Mouse (Mus musculus) thymus, postnatal 4 days (tissue): ENCODE results near the gene Pygo2.
A peak's percentile ranks its signal among the peaks of the same experiment; 100 is the strongest.

Experiments used
- DNase-seq: peaks from one replicate; pipeline ENCODE4 v3.0.0; 2021

Pygo2 gene

DNA sequence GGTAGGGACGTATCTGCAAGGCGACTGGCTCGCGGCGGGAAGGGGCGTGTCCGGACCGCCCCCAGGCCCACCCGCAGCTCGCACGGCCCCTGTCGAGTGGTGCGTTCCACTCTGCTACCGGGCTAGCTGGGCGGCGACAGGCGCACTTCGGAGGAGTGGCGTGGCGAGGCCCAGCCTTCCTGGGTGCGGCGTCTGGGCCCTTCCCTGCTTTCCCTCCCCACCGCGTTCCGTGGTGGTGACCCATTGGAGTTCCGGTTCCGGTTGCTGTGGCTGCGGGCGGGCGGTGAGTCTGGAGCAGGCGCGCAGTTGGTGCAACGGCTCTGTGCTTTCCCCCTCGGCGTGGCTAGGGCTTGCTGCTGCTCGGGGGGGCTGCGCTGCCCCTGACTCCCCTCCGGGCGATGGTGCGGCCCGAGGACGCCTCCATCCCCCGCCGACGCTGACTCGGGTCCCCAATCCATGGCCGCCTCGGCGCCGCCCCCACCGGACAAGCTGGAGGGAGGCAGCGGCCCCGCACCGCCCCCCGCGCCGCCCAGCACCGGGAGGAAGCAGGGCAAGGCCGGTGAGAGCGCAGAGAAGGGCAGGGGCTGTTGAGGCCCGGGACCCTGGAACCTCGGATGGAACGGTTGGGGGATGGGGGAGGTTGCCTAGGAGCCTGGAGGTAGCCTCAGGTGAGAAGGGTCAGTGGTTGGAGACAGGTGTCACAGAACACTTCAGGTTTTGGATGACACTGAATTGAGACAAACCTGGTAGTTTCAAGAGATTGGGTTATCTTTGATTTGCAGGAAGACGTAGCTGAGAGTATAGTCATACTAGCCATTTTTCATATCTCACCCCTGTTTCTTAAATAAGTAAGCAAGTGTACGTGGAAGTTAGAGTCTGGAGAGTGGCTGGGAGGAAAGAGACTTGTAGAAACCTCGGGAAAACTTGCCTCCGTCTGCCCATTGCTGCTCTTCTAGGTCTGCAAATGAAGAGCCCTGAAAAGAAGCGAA lies at the start of gene Pygo2:
TSS of gene Pygo2 (plus strand) at position 44 of the 989 bp plus-strand sequence.
- peak; percentile 90 for DNase-seq

DNA sequence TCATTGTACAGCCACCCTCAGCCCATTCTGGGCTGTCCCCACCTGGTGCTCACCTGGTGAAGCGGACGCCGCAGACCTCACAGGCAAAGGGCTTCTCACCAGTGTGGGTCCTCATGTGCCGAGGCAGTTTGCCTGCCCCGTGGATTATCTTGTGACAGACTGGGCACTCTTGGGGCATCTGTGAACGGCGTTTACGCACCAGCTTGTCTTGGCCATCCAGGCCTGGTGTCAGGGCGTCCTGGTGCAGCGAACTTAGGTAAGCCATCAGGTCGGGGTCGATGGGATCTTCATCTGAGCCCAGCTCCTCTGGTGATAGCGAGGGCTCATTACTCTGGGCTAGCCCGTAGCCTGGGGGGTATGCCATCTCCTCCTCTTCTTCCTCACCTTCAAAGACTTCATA lies 49.7 kb upstream of the Pygo2 start:
- peak; percentile 13 for DNase-seq

DNA sequence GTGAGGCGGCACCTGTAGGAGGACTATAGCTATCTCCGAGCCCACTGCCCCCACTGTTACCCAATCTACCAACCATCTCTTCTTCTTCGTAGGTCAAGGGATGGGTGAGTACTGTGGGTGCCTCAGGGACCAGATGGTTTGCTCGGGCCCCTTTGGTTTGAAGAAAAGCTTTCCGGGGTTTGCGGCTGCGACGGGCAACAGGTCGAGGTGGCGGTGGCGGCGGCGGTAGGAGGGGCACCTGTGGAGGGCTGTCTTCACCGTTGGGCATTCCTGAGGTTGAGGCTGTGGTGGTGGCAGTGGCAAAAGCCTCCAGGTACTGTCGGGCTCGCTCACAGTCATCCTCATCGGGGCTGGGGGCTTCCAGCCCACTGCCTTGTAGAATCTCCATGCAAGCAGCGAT lies 49.3 kb upstream of the Pygo2 start:
- DNase-seq, result peak; percentile 28

DNA sequence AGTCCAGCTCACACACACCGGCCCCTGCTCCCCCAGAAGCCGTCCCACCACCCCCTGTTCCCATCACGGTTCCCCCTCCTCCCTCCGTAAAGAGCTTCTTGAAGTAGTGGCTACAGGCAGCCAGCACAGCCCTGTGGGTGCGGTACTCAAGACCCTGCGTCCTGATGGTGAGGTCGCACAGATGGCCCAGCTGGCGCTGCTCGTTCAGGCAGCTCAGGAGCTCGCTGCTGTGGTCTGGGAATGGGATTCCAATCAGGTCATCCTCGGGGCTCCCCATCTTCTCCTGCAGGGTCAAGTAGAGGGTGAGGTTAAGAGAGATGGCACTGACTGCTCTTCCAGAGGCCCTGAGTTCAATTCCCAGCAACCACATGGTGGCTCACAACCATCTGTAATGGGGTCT lies 48.8 kb upstream of the Pygo2 start:
- peak; percentile 13 for DNase-seq

DNA sequence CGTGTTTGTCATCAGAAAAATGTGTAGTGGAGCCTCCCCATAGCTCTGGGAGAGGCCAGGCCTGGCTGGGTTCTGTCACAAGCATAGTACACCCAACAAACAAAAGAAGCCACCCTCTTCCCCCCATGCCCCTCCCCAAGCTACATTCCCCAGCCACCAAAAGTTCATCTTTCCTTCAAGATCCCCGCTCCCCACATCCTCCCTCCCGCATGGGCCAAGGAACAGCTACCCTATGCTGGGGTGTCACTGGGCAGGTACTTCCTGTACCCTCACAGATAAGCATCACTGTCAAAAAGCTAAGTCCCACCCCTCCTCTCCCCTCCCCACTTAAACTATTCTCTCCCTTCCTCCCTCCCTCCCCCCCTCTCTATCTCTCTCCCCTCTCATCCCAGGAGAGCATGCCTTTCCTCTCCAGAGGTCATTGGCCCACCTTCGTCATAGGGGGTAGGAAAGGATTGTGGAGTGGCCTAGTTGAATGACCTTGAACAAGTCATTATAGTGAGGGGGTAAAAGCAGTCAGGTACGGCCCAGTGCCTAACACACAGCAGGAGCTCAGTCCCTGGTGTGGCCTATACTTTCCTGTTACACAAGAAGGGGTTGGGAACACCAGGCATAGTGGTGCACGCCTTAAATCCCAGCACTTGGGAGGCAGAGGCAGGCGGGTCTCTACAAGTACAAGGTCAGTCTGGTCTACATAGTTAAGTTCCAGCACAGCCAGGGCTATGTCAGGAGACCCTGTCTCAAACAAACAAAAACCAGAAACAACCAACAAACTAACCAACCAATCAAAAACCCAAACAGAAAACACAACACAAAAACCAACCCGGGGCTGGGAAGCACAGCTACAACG lies 47.8 kb upstream of the Pygo2 start:
- DNase-seq, result peak; percentile 28

DNA sequence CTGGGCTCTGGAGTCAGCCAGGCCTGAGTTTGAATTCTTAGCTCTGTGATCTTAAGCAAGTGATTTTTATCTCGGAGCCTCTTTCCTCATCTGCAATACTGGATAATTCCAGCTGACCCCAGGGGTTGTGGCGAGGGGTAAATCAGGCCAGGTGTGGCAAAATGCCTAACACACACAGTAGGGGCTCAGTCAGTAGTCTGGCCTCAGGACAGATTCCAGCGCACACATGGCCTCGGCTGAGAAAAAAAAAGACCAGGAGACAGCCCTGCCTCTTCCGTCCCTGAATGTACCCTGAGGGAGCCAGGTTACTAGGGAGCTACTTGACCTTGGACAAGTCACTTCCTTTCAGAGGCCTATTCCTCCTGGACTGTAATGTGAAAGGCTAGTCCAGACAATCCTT lies 47.1 kb upstream of the Pygo2 start:
- no peak for DNase-seq

DNA sequence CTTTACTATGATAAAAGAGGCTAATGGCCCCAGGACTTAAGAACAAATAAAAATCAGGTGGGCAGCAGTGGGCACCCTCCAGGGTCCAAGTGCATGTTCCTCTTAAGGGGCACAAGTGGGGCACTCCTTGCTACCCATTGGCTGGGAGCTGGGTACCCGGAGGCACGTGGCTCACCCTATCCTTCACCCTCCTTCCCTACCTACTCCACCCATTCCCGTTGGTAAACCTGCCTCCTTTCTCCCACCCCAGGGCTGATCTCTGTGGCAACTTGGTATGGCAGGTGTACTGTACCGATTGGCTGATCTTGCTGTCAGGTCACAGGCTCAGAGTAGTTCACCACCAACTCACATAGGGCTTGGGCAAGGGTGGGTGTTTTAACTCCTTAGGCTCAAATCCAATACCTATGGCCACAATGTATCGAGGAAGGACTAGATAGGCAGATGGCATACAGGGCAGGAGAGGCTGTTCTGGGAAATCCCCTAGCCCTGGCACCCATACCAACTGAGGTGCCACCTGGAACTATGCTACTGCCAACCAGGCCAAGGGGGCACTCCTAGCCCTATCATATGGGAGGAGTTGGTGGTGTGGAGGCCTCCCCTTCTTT lies 46.3 kb upstream of the Pygo2 start:
- DNase-seq, result peak; percentile 15

DNA sequence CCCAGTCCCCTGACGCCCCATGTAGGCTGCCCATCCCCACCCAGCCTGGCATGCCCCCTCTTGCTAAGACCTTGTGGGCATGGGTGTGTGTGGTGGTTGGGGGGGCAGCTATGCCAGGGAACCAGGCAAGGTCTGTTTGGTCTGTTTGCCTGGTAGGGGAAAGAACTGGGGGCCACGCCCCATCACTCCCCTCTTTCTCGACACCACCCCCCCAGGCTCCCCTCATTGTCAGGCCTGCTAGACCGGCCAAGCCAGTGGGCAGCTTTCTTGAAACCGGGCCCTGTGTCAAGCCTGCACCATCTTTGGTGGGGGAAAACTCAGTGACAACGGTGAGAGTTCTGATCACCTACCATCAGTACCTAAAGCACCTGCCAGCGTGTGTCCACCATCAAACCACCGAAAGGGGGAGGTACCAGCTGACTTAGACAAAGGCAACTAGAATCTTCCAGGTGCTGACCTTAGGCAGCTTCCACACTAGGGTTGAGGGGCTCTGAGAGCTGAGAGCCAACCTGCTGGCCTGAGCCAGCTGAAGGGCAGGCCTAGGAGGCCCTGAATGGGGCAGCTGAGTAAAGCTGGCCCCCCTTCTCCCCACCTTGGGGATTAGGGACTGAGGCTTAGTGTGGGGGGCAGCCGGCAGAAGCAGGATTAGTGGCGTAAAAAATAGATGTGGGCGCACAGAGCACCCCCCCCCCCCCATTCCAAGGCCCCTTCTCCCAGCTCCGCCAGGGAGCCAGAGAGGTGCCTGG lies 45.5 kb upstream of the Pygo2 start:
- peak; percentile 17 for DNase-seq

DNA sequence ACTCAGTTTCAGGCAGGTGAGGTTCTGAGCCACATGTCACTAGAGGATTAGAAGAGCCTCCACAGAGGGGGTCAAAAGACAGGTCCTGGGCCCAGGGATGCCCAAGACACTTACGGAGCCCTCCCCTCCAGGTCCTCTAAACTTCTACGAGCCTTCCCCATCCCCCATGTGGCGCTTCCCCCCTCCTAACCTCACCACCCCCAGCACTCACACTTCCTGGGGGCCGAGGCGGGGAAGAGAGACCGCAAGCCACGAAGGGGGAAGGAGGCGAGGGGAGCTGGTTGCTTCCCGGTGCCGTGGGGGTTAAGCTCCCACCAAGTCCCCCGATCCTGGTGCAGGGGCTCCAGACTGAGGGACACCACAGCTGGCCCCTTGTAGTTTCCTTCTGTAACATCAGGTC lies 44.6 kb upstream of the Pygo2 start:
- peak; percentile 71 for DNase-seq

DNA sequence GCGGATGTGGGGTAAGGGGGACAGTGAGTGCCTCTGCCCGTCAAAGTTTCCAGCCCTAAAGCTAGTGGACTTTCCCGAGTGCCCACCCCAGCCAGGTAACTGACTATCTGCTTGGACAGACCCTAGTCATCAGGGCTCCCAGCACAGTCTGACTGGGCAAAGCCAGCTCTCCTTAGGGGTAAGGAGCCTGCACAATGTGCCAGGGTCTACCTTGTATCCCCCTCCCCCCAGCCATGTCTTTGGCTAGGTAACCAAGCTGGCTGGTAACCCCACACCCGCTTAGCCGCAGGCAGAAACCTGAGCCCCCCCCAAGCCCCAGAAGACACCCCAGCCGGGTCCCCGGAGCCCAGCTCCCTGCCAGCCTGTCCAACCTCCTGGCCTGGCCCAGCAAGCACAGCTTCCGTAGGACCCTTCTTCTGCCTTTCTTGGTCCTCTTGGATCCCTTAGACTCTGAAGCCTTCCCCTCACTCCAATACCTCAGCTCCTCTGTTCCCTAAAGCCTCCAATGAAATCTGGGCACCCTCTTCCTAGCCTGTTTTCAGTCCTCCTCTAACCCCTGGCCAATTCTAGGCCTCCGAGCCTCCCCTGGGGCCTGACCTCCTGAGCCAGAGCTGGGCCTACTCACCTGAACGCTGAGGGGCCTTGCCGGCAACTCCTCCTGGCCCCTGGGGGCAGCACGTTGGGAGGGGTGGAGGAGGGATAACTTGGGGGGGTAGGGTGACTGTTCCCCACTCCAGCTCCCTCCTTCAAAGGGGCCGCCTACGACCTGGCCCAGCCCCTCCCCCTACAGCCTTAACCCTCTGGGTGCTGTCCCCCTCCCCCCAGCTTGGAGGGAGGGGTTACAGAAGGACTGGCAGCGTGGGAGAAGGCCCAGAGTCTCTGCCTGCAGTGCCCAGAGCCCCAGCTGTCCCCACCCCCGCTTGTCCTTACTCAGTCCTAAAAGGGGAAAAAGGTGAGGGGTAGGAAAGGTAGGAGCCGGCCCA lies 43.3 kb upstream of the Pygo2 start:
- DNase-seq, result peak; percentile 61

DNA sequence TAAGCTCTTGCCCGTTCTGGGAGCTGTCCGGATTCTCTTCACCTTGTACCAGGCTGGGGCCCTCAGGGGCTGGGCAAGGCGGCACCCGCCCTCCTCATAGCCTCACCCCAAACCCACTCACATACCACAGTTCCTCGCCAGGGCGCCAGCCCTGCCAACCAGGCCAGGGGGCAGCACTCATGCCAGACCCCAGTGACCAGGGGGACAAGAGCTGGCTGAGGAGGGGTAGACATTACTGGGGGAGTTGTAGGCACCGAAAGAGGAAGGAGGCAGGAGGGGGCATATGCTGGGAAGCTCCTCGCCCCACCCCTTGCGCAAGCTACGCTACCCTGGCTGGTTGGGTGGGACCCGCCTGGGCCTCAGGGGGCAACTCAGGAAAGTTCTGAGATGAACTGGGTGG lies 42.4 kb upstream of the Pygo2 start:
- peak; percentile 28 for DNase-seq

DNA sequence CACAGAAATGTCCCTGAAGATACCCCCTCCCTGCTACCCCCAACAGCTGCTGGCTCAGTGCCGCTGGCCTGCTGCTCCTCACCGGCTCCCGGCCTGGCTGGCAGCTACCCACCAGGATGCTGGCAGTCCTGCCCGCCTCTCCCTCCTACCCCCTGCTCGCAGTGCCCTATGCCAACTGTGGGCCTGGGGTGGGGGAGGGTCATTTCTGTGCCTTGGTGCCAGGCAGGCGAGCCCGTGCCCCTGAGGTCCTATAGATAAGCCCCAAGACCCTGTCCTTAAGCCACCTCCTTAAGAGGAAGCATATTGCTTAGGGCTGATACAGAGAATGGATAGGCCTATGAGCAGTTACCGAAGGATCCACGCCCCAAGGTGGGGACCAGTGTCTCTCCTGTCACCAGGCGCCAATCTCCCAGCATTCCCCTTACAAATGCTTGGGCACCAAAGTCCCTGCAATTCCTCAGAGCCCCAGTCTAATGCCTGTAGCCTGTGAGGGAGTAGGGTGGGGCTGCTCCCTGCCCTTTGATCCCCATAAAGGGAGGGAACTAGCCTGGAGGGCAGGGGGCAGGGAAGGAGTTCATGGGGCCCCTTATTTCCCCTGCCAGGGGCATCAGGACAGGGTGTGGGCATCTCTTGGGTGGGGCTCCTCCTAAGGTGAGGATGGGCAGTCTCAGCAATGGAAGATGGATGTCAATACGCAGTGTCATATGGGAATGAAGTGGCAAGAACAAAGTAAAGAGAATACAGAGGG lies 41.7 kb upstream of the Pygo2 start:
- DNase-seq, result peak; percentile 37

DNA sequence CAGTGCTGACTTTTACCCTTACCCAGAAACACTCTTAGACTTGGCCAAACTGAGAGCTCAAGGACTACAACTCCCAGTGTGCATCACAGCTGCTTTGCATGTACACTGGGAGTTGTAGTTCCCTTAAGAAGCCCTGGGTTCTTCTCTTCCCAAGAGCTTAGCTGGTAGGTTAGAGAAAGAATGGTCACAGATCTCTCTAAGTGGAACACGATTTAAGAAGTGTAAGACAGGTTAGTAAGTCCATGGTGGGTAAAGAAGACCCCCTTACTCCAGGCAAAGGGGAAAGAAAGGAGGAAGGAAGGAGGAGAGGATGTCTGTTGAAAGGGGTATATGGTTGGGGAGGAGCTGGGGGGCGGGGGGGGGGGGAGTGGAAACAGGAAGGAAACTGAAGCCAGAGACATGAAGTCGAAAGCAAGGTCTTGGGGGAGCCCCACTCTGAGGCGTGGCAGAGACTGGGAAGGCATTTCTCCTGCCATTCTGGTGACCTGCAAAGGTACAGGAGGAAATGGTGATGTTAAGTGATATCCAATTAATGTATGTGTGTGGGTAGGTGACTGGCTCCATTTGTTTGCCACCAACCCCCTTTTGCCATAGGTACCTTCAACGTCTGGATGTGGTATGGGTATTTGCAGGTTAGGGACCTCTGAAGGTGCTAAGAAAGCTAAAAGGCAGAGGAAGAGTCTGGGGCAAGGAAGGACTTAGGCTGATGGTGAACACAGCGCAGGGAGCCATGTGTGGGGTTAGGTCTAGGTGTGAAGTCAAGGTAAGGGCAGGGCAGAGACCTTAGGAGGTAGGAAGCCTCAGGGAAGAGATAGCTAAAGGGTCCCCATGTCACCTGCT lies 40.9 kb upstream of the Pygo2 start:
- peak; percentile 63 for DNase-seq

DNA sequence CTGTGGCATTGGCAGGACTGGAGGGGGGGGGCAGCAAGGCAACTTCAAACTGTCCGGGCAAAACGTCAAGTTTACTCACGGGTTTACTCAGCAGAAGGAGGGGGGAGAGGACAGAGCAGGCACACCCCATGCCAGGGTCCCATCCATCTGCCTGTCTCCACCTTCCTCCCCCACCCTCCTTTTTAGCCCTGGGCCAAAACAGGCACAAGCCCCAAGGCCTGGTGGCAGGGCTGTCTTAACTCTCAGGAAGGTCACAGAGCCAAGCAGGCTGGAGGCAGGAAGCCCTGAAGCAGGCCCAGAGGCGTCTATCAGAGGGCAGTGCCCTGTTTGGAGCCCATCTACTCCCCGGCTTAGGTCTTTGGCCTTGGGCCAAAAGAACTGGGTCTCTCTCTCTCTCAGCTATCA lies 39.9 kb upstream of the Pygo2 start:
- DNase-seq, result peak; percentile 38

DNA sequence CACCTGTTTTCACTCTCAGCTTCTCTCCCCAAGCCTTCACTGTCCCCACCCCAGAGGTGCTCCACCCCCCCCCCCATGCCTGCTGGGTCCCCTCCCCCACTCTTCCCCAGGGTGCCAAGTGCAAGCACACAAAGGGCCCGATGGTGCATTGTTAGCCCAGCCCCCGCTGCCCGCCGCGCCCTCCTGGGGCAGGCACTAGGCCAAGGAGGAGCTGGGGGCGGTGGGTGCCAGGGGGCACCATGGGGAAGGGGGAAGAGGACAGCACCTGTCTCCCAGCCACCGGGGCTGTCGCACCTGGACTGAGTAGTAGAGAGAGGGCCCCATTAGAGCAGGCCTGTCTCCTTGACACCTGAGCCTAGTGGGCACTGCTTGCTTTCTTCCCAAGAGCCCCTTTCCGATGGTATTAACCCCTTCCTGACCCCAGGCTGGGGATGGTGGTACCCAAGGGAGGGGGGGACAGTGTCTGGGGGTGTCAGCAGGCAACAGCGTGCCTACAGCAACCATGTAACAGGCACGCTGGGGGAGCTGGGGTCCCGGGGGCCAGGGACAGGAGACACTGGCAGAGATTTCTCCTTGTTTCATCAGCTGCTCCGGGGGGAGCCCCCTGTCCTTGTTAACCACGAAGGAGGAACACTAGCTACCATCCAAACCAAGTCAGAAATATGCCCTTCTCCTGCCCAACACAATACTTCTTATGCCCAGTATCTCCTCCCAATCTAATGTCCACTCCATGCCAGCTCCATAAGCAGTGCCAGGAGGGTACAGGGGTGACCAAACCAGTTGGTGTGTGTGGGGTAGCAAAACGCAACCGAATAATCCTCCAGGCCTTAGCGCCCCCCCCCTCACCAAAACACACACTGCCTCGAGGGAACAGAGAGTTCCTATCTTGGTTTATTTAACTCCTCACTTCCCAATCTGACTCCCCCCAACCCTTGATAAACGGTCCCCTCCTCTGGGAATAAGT lies 39.0 kb upstream of the Pygo2 start:
- DNase-seq, result peak; percentile 68

DNA sequence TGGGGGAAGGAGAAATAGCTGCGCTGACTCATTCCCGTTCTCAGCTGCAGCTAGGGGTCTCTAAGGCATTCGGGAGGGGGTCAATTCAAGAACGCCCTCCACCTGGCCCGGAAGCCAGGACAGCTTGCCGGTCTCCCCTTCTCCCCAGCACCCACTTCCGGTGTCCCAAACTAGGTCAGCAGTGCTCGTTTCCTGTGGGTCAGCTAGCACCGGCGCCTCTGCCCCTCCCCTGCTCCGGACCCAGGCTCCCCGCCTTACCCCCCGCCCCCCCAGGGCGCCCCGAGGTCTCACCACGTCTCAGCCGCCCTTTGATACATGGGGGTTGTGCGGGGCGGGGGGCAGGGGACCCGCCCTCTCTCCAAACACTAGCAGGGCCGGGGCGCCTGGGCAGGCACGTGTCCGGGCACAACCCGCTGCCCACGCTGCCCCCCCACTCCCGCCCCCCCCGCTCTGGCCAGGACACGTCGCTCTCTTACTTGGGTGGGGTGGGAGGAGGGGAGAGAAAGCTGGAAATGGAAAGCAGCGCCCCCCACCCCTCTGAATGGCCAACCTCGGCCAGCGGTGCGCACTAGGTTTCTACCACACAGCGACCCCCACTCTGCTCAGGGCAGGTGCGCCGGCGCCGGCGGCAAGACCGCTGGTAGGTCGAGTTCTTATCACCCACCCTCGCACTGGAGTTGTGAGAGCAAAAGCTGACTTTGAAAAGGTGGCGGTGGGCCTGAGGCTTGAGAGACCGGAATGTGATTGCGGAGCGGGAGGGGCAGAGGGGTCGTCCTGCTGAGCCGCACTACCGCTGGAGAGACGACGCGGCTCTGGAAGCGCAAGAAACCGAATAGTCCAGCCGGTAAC lies 38.1 kb upstream of the Pygo2 start:
- peak; percentile 53 for DNase-seq

DNA sequence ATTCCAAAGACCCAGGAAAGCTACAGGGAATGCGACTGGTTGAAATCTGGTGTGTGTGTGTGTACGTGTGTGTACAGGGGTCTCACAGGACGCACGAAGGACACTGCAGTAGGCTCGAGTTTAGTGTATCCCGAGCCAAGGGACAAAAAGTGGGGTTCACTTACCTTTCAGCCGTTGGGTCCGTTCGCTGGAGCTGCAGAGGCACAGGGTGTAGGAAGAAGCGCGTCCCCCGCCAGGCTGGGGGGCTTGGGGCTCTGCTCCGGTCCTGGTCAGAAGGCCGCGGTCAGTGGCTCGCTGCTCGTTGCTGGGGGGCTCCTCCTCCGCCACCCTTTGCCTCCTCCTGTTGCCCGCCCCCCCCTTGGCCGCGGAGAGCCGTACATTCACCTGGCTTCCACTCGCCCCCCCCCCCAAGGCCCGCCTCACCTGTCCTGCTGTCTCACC lies 37.1 kb upstream of the Pygo2 start:
- DNase-seq, result peak; percentile 44
